Mouse (Mus musculus) spleen, adult 2 months (tissue): ENCODE measurements around the gene Slc36a1.

Experiments used
- CTCF ChIP-seq: fragments of 200-500 bp; IDR thresholded peaks from 2 replicates; pipeline ENCODE4 v1.5.1; 2011; ENCODE audit warnings: mild to moderate bottlenecking, inconsistent platforms; ENCODE audit not compliant: insufficient read depth, insufficient read length, insufficient replicate concordance; ENCODE audit errors: extremely low read depth
- POLR2A ChIP-seq: fragments of 200-500 bp; IDR thresholded peaks from 2 replicates; pipeline ENCODE4 v1.6.1; 2011; ENCODE audit warnings: low read depth, low read length, inconsistent platforms

GRCm38 (mm10) chr11:55190216-55190615 is 13.9 kb upstream of the Slc36a1 start:
- TF ChIP-seq CTCF (no peak), POLR2A (no peak)
